Mouse (Mus musculus): ENCODE measurements at regions not wholly inside any gene's neighbourhood (a gene's known extent, or its start where the extent isn't known, plus 50 kb on each side); places are given as distances from the start of the nearest gene placed in this dataset.

- DNase-seq (ENCODE audit: extremely low spot score) = peak; percentile 33
These were observed 133.8 kb downstream of the Mylk4 start for GRCm38 (mm10) chr13:32649982-32650381.

DNA sequence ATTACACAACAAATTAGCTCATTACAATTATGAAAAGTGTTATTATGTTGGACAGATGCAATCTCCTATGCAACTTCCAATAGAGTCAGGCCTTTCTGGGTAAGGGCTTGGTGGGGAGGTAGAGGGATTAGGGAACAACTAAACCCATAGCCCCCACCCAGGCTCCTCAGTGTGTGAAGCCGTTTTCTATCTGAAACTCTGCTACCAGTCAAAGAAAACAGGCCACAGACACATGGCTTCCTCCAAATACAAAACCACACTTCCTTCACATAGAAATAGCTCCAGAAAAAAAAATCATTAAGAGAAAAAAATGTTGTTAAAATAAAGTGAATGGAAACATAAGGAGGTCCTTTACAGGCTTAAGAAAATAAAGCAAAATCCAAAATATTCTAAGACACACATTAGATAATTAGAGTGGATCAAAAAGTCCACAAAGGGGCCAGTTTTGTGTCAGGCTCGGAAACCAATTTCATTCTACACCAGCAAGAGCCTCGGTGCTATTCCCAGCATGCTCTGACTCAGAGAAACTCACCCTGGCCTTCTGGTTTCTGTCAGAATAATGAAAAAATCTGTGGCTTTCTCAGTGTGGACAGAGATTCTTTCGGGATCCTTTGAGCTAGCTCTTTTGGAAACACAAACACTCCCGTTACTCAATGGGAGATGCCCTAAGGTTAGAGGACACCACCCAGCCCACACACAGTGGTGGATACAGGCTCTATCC is 140.6 kb downstream of the Mylk4 start:
- DNase-seq (ENCODE audit: extremely low spot score) = no peak

GRCm38 (mm10) chr13:32640941-32641340 is 142.8 kb downstream of the Mylk4 start:
- no peak for DNase-seq (ENCODE audit: extremely low spot score)

- no peak for DNase-seq (ENCODE audit: extremely low spot score)
These were observed 153.5 kb downstream of the Mylk4 start for GRCm38 (mm10) chr13:32630122-32630732.

DNA sequence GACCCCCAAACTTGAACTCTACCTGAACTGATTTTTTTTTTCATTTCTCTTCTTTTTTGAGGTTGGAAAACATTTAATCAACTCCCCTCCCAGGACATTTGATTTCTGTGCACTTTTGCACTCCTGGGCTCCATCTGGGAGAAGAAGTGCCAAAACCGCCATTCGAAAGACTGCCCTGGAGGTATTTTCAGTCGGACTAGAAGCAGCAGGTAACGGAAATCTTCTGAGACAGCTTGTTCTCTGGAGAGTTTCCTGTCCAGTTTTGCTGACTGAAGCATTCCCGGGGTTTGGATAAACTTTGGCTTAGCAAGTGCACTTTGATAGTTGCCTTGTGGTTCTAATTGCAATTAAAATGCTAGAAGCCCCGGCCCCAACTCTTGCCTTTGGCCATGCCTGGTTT is 169.8 kb downstream of the Mylk4 start:
- DNase-seq (ENCODE audit: extremely low spot score) = no peak

DNA sequence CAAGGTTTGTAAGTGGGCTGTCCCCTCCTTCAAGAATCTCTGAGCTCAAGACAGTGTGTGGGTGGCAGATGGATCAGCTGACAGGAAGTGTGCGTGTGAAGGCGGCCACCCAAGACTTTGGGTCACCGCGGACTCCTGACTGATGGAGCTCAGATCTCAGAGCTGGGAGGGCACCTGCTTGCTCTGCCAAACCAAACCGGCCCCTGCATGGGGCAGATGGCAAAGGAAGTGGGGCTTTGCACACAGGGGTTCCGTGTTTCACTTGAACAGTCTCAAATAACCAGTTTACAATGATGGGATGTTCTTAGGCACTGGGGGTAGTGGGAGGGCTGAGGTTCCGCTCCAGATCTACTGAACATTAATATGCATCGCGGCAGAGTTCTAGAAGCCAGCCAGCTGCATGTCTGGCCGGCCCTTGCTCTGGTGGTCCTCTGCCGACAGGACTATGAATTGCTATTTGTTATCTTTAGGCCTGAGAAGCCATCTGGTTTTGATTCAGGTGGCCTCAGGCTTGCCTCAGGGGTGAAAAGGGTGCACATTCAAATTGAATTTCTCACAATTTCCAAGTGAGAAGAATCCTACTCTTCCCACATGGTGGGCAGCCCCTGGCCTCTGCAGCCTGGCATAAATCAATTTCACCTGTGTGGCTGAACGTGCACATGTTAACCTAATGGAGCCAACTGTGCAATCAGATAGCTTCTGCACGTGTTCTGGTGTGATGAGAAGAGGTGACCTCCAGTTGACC is 172.0 kb downstream of the Mylk4 start:
- DNase-seq (ENCODE audit: extremely low spot score) = peak; percentile 52

DNA sequence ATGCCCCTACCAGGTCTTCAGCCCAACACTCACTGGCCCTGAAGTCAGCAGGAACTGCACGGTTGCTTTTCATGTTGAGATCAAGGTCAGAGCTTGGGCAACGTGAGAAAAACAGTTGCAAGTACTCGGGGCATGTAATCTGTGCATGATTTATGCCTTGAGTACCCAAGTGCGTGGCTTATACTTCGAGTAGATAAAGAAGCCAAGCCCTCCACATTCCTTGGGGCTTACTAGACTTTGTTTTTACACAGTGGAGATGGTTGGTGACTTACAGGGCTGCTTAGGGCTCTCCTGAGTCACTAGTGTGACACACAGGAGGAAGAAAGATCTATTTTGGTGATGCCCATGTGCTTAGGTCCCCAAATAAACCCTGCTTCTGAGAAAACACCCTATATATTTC is 172.8 kb downstream of the Mylk4 start:
- DNase-seq (ENCODE audit: extremely low spot score) = no peak

DNA sequence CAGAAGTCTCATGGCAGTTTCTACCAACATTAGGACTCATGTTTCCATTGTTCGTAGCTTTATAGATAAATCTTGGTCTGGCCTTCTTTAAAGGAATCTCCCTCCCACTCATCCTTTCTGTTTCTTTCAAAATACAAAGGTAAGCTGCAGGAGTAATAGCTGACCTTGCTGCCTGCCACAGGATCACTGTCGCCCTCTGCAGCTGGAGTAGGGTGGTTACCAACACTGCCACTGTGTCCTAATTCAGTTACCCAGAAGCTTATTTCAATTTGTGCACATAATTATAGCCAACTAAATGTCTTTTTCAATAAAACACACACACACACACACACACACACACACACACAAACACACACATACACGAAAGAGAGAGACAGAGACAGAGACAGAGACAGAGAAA is 175.3 kb downstream of the Mylk4 start:
- no peak for DNase-seq (ENCODE audit: extremely low spot score)

- no peak for DNase-seq (ENCODE audit: extremely low spot score)
These were observed 179.7 kb downstream of the Mylk4 start for GRCm38 (mm10) chr13:32603925-32604590.

GRCm38 (mm10) chr13:32601315-32601714 is 182.4 kb downstream of the Mylk4 start:
- no peak for DNase-seq (ENCODE audit: extremely low spot score)

DNA sequence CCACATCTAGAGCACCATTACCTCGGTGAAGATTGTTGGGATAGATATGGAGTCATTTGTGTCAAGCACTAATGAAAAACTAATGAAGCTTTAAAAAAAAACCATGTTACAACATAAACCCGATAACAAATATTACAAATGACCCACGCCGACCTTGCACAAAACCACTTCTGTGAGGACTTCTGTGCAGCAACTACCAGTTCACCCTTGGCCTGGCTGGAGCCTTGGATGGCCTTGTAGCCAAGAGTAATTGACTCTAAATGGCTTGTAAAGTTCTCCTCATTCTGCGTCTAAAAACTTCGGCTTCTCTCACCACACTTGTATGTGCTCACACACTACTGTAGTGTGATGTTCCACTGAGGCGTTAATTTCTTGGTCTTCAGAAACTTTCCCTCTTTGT is 190.1 kb downstream of the Mylk4 start:
- no peak for DNase-seq (ENCODE audit: extremely low spot score)

DNA sequence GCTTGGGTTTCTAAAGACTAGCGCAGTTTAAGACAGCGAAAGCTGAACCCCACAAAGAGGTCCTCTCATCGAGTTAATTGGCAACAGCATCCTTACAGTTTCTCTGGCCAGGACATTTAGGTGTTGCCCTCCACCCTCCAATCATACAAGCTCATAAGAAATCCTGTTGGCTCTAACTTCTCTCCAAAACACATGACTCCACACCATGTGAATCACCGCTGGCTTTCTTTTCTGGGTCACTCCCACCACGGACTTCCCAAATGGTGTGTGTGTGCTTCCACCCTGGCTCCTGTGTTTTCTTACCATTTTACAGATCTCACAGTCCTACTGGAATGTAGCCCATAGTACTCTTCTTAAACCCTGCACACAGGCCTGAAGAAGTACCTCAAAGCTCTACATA is 190.6 kb downstream of the Mylk4 start:
- no peak for DNase-seq (ENCODE audit: extremely low spot score)

DNA sequence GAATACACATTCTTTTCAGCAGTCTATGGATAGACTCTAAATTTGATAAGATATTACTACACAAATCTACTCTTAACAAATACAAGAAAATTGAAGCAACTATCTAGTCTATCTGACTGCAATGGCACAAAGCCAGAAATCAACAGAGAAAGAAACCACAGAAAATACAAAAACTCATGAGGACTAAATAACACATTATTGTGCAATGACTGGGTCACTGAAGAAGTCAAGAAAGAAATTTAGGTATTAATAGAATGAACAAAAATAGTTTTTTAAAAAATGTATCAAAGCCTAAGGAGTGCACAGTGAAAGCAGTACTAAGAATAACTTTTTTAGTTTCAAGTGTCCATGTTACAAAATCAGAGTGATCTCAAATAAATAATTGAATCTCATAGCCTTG is 202.2 kb downstream of the Mylk4 start:
- DNase-seq (ENCODE audit: extremely low spot score) = no peak

- DNase-seq (ENCODE audit: extremely low spot score) = no peak
These were observed 215.9 kb downstream of the Mylk4 start for GRCm38 (mm10) chr13:32567850-32568249.

- no peak for DNase-seq (ENCODE audit: extremely low spot score)
These were observed 222.1 kb upstream of the Gmds start for GRCm38 (mm10) chr13:32560666-32561065.

GRCm38 (mm10) chr13:32556396-32556795 is 217.9 kb upstream of the Gmds start:
- no peak for DNase-seq (ENCODE audit: extremely low spot score)

GRCm38 (mm10) chr13:32555064-32555463 is 216.5 kb upstream of the Gmds start:
- DNase-seq (ENCODE audit: extremely low spot score) = no peak

DNA sequence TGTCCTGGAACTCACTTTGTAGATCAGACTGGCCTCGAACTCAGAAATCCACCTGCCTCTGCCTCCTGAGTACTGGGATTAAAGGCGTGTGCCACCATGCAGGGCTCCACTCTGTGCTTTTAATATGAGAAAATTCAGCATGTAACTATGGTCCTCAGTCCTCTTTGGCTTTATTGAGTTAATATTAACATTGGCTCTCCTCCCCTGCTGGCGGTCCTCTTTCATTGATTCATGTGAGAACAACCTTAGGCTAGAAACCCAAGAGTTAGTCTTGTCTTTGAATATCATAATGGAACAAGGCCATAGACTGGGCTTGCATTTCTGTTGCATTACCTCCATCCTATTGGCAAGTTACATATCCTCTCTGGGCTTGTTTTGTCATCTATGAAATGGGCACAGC is 216.1 kb upstream of the Gmds start:
- no peak for DNase-seq (ENCODE audit: extremely low spot score)

GRCm38 (mm10) chr13:32553136-32553535 is 214.6 kb upstream of the Gmds start:
- no peak for DNase-seq (ENCODE audit: extremely low spot score)

DNA sequence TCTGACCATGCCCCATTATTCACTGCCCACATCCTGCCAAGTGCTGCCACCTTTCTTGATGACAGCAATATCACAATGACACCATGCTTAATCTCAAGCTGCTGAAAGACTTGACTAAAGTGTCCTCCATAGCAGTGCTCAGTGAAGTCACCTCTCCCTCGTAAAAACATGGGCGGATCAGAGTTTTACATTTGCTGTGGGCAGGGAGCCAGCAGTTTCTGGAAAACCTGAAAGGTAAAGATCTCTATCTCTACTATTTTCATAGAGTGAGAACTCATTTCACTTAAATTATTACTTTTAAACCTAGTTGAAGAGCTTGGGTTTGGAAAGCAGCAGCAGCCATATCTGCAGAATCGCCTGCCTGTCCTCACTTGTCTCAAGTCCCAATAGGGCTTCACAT is 211.6 kb upstream of the Gmds start:
- no peak for DNase-seq (ENCODE audit: extremely low spot score)

DNA sequence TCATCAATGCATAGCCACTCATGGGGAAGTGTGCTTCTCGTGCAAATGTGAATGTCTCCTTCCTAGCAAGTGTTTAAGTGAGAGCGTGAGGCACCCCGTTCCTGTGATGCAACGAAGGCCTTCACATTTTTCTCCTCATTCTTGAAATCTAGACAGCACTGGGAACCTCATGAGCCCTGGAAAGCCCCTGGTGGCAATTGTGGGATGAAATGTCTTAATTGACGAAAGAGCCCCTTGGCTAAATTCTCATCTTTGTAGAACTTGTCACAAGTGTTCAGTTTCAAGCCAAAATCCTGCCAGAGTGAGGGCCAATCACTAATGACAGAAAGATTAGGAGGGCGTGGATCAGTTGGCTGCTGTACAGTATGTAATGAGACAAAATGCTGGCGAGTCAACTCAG is 208.6 kb upstream of the Gmds start:
- DNase-seq (ENCODE audit: extremely low spot score) = no peak

DNA sequence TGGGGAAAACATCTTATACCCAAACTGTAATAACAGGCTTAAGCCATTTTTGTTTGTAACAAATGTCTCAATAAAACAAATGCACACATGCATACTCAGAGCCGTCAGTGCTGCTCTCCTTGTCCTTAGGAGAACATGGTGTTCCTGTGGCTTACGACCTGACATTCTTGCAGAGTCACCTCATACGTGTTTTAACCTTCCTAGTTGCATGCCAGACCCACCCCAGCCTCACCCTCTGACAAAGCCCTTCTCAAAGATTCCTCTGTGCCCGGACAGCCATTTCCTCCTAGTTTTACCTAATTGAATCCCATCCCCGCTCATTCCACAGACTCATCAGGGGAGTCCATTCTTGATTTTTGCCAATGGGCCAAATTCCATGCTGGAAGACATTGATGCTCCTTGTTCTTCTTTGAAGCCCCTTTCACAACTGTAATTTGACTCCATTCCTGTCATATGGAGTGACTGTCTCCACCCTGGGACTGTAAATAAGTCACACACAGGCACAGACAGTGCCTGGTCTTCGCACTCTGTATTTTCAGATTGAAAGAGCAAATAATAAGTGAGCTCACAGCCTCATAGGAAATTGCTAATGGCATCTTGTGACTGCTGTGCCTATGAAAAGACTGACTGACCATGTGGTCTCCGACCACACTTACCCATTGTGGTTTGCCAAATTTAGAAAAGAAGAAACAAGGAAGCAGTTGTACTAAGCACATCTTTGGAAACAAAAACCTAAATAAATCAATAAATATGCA is 206.6 kb upstream of the Gmds start:
- DNase-seq (ENCODE audit: extremely low spot score) = peak; percentile 14
